Mouse (Mus musculus) urinary bladder, postnatal 36 days (tissue): Measurements from ENCODE around the gene Cd200.
"Not testable (repeated sequence)": the region's sequence is repeated elsewhere in the genome, so short reads cannot be mapped to it uniquely, and the experiment has no call there.

Experiments used
- DNase-seq, 2 experiments: peaks; one replicate each; pipeline ENCODE4 v3.0.0; 2022; ENCODE audit warnings: low spot score in 2 of 2, mixed read lengths in 1 of 2

Gene Cd200

GRCm38 (mm10) chr16:45378147-45378943 is 30.5 kb downstream of the Cd200 start:
- DNase-seq: no peak

GRCm38 (mm10) chr16:45377332-45377731 is 31.5 kb downstream of the Cd200 start:
- DNase-seq: no peak

DNA sequence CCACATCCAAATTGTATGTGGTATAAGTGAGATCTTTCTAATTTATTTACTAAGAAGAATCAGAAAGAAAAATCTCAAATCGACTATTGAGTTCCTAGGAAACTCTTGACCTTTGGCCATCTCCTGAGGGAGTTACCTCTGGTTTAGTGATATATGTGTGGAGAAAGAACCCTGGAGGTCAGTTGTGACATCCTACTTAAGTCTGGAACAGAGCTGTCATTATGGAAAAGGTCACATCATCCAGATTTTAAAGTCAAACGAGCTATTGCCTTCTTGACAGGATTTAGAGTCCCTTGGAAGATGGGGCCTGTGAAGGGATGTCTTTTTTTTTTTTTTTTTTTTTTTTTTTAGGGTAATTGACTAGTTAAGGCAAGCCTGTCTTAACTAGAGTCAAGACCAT is 32.0 kb downstream of the Cd200 start:
- DNase-seq: no peak

- DNase-seq: no peak
These were observed 32.6 kb downstream of the Cd200 start for GRCm38 (mm10) chr16:45376294-45376693.

DNA sequence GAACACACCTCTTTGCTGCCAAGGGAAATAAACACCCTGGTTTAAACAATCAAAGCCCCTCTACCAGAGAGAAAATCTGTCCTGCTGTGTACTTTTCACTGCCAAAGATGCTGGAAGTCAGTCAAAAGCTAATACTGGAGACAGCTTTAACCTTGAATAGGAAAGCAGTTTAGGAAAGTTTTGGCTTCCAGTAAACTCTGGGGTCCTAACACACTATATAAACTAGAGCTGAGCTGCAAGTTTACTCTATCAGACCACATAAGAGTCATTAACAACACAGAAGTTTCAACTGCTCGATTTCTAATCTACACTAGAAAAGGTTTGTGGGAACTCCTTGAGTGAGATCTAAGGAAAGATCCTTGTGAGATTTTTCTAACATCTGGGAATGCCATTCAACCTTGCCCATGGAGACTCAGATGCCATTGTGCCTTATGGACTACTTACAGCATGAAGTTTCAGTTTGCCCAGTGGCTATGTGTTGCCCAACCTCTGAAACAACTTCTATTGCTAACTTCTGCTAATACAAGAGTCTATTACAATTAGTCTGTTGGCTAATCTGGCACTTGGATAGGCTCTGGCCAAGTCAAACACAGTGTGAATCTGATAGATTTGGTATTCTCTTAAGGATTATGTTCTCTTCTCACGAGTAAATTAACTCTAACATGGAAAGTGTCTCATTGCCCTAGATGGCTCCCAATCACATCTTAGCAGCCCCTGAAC is 33.2 kb downstream of the Cd200 start:
- no peak for DNase-seq

GRCm38 (mm10) chr16:45374074-45374473 is 34.8 kb downstream of the Cd200 start:
- DNase-seq: no peak

DNA sequence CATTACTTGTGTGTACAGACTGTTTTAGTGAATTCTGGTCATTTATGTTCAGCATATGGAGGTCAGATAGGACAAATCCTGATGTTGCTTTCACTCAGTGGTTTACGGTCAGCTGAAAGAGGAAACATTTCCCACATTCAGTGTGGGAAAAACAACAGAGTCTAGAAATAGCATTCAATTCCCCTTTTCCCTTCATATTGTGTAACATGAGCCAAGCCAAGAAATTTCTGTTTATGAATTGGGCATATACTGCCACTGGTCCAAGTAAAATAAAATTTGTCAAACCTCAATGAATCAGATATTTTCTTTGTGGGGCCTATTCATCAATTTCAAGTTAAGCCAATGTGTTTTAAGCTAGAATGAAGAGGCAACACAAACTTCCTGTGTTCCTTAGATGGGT is 37.8 kb downstream of the Cd200 start:
- DNase-seq: no peak

DNA sequence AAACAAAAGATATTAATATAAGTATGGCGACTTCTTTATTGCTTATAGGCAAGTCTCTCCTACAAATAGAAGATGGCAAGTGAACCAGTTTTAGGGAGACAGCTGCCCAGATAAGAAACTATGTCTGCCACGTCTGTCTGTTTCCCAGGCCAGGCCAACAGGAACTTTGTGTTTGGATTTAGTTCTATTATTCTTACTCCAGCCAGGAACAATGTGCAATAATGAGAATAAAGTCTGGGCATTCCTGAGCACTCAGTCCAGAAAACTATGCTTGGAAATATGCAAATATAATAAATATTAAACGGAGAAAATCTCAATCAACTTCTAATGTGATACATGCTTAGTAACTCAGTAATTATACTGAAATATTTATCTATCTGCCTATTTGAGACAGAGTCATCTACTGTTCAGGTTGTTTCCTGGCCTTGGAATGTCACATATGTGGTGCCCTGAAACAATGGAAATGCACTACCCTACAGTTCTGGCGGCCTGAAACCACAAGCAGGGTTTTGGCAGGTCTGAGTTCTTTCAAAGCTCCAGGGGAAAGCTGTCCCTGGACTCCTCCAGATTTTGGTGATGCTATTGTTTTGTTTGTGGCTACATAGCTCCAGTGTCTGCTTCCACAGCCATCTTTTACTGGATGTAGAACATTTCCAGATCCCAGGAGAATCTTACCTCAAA is 39.4 kb downstream of the Cd200 start:
- DNase-seq: no peak

GRCm38 (mm10) chr16:45366111-45366510 is 42.7 kb downstream of the Cd200 start:
- DNase-seq: no peak

- DNase-seq: no peak
These were observed 43.5 kb downstream of the Cd200 start for GRCm38 (mm10) chr16:45365353-45365752.

GRCm38 (mm10) chr16:45364627-45365026 is 44.2 kb downstream of the Cd200 start:
- no peak for DNase-seq

DNA sequence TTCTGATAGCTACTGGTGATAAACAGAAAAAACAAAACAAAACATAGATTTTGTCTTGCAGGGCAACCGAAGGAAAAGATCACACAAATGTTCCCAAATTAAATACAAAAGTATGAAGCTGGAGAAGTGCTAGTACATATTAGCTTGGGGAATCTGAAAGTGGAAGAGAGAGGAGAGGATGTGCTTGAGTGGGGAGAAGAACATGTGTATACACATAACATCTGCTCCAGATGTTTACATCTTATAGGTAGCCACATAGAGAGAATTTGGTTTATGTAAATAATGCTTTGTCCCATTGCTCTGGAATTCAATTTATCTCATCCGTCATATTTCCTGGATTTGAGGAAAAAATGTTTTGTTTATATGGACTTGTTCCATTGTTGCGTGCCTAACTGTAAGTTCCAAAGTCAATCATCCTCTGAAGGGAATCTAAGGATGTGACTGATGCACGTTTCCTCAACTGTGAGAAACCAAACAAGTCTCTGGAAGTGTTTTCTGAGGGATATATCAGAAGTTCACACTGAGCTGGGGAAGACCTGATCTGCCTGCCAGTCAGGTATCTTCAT is 45.3 kb downstream of the Cd200 start:
- DNase-seq: no peak

GRCm38 (mm10) chr16:45361450-45361849 is 47.4 kb downstream of the Cd200 start:
- DNase-seq: no peak

DNA sequence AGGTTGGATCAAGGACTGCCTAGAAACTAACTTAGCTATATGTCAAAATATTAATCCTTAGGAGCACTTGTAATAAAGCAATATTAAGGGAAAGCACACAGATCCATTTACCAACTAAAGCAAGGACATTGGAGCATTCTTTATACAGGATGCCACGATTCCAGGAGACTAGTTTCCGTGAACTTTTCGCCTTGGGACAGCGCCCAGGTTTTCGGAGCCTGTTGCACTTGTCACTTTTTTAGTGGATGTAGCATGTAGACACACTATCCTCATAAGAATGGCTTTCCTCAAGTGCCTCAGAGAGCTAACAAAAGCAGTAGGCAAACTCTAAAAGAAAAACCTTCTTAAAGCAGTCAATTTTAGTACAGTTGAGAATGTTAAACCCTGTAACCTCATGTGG is 50.4 kb downstream of the Cd200 start:
- not testable (repeated sequence) for DNase-seq

GRCm38 (mm10) chr16:45357134-45357533 is 51.7 kb downstream of the Cd200 start:
- DNase-seq: no peak

GRCm38 (mm10) chr16:45352875-45353274 is 56.0 kb downstream of the Cd200 start:
- DNase-seq: no peak

GRCm38 (mm10) chr16:45350767-45351166 is 58.1 kb downstream of the Cd200 start:
- DNase-seq: no peak

DNA sequence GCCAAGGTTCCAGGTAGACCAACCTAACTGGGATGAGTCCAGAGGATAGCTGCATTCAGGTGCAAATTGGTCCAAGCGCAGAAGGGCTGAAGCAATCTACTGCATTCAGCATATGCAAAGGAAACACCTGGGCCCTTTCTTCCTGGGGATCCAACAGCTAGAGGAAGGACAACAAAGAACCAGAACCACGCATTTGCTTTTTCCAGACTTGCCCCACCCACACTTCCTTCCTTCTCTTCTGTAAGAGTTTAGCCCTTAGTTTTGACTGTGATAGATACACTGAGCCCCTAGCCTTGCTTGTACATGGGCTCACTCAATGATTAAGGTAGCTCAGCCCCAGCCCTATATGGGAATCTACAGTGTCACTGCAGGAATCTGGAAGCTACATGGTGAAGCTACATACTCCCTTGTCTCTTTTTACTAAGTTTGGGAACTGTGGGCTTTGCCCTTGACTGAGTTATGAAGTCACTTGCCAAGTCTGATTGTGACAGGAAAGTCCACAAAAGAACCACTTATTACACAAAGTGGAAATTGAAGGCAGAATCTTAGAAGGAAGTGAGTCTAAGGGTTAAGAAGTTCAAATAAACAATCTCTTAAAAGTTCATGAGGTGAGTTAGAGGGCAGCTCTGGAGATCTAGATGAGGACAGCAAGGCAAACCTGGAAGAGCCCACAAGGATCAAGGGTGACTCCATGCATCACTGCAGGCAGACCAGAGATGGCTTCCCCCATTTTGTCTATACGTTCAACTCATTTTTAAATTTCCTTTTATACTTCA is 59.1 kb downstream of the Cd200 start:
- no peak for DNase-seq

DNA sequence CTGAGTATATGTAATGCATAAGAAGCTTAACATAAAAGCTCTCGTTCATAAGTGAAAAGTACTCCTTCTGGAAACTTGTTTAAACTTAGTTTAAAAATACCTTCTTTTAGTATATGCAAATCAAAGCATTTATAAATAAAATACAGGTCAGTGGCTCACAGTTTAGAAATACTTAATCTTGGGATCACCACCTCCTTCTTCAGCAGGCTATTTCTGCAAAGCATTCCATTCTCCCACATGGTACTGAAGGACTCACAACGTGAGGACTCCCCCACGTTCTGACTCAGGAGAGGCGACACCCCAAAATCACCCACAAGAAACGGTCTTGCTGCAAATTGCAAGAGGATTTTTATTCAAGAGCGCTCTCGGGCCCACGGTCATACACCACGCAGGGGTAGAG is 60.6 kb downstream of the Cd200 start:
- DNase-seq: not testable (repeated sequence)

GRCm38 (mm10) chr16:45346930-45347387 is 61.9 kb downstream of the Cd200 start:
- no peak for DNase-seq

DNA sequence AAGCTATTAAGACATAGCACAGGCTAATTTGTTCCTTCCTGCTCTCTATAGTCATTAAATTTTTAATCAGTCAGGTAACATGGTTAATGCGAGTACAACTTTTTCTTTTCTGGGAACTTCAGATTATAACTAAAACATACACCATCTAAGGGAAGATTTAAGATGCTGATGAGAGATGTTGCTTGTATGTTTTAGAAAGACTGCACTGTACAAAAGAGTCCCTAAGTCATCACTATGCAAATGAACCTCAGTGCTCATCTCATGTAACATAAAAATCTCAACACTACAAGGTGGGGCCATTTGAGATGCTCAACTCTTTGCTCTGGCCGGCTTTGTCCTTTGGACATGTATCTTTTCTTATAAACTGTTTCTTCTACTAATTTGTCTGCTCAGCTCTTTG is 62.5 kb downstream of the Cd200 start:
- no peak for DNase-seq
